Mouse (Mus musculus): ENCODE results near the gene Prr7. TPM values are rescaled to one million over a fixed set of nuclear protein-coding genes. Genes with fewer than 3 reads are reported as not detected.
A peak's percentile ranks its signal among the peaks of the same experiment; 100 is the strongest.

Gene Prr7
- polyA plus RNA-seq, 1 experiment from 2014 or later, result 0.69 TPM

- peaks cover 16% of the 10 kb centered on the region for H3K27me3 ChIP-seq (ENCODE audit: low read depth, poor library complexity, severe bottlenecking)
- peak; percentile 29 for DNase-seq (ENCODE audit: low spot score)
- H3K9me3 ChIP-seq (replicated peaks), result no peaks in the 10 kb centered on the region
- WGBS, result 67% methylated on average over 11 of the region's 11 CpGs
- H3K4me1 ChIP-seq, result peaks cover 89% of the 10 kb centered on the region
- H3K36me3 ChIP-seq, result peaks cover 59% of the 10 kb centered on the region
- H3K27ac ChIP-seq (replicated peaks), result peak overlapping the region; percentile 60
- H3K4me3 ChIP-seq, result peak overlapping the region; percentile 31
Measured at GRCm38 (mm10) chr13:55473961-55474360, 9.9 kb downstream of the Prr7 start.

GRCm38 (mm10) chr13:55474621-55475069 lies 10.6 kb downstream of the Prr7 start:
- Histone ChIP-seq H3K4me3 (peak overlapping the region; percentile 31), H3K4me1 (peaks cover 82% of the 10 kb centered on the region), H3K27me3 (ENCODE audit: low read depth, poor library complexity, severe bottlenecking) (peaks cover 14% of the 10 kb centered on the region), H3K9me3 (replicated peaks) (no peaks in the 10 kb centered on the region), H3K27ac (replicated peaks) (peak overlapping the region; percentile 78), H3K36me3 (peaks cover 65% of the 10 kb centered on the region)
- WGBS, result 23% methylated on average over 5 of the region's 5 CpGs
- DNase-seq (ENCODE audit: low spot score), result peak; percentile 80

GRCm38 (mm10) chr13:55475750-55476149 lies 11.7 kb downstream of the Prr7 start:
- Histone ChIP-seq H3K4me1 (peaks cover 71% of the 10 kb centered on the region), H3K9me3 (replicated peaks) (no peaks in the 10 kb centered on the region), H3K27ac (replicated peaks) (no peak overlapping the region), H3K4me3 (no peak overlapping the region), H3K27me3 (ENCODE audit: low read depth, poor library complexity, severe bottlenecking) (peaks cover 6% of the 10 kb centered on the region; the same call in 1 of the 2 replicates), H3K36me3 (peaks cover 76% of the 10 kb centered on the region)
- DNase-seq (ENCODE audit: low spot score), result no peak
- WGBS, result 88% methylated on average over 5 of the region's 5 CpGs

GRCm38 (mm10) chr13:55476256-55476655 lies 12.2 kb downstream of the Prr7 start:
- no peak for DNase-seq (ENCODE audit: low spot score)
- Histone ChIP-seq H3K4me3 (peak overlapping the region; percentile 11; the same call in 1 of the 2 replicates), H3K27me3 (ENCODE audit: low read depth, poor library complexity, severe bottlenecking) (peaks cover 6% of the 10 kb centered on the region; the same call in 1 of the 2 replicates), H3K27ac (replicated peaks) (peak overlapping the region; percentile 65; the same call in 1 of the 2 replicates), H3K4me1 (peaks cover 66% of the 10 kb centered on the region), H3K36me3 (peaks cover 81% of the 10 kb centered on the region), H3K9me3 (replicated peaks) (no peaks in the 10 kb centered on the region)
- WGBS, result 90% methylated on average over 8 of the region's 8 CpGs

GRCm38 (mm10) chr13:55477492-55477891 lies 13.4 kb downstream of the Prr7 start:
- no peak for DNase-seq (ENCODE audit: low spot score)
- Histone ChIP-seq H3K4me3 (no peak overlapping the region), H3K27me3 (ENCODE audit: low read depth, poor library complexity, severe bottlenecking) (peaks cover 6% of the 10 kb centered on the region; the same call in 1 of the 2 replicates), H3K36me3 (peaks cover 94% of the 10 kb centered on the region), H3K4me1 (peaks cover 58% of the 10 kb centered on the region), H3K9me3 (replicated peaks) (no peaks in the 10 kb centered on the region), H3K27ac (replicated peaks) (no peak overlapping the region)
- 77% methylated on average over 16 of the region's 16 CpGs for WGBS

- DNase-seq (ENCODE audit: low spot score), result peak; percentile 52
- Histone ChIP-seq H3K4me3 (no peak overlapping the region), H3K4me1 (peaks cover 58% of the 10 kb centered on the region), H3K27ac (replicated peaks) (no peak overlapping the region), H3K9me3 (replicated peaks) (no peaks in the 10 kb centered on the region), H3K36me3 (peaks cover 99% of the 10 kb centered on the region), H3K27me3 (ENCODE audit: low read depth, poor library complexity, severe bottlenecking) (peaks cover 6% of the 10 kb centered on the region; the same call in 1 of the 2 replicates)
- WGBS, result 47% methylated on average over 5 of the region's 5 CpGs
Measured at GRCm38 (mm10) chr13:55478036-55478435, 14.0 kb downstream of the Prr7 start.

- H3K27me3 ChIP-seq (ENCODE audit: low read depth, poor library complexity, severe bottlenecking), result peaks cover under 1% of the 10 kb centered on the region; the same call in 1 of the 2 replicates
- WGBS, result 82% methylated on average over 7 of the region's 7 CpGs
Measured at GRCm38 (mm10) chr13:55479008-55479407, 14.9 kb downstream of the Prr7 start.

GRCm38 (mm10) chr13:55479929-55480328 lies 15.9 kb downstream of the Prr7 start:
- Histone ChIP-seq H3K36me3 (peaks cover 87% of the 10 kb centered on the region), H3K4me3 (no peak overlapping the region), H3K27ac (replicated peaks) (no peak overlapping the region), H3K4me1 (peaks cover 58% of the 10 kb centered on the region), H3K27me3 (ENCODE audit: low read depth, poor library complexity, severe bottlenecking) (no peaks in the 10 kb centered on the region), H3K9me3 (replicated peaks) (no peaks in the 10 kb centered on the region)
- no peak for DNase-seq (ENCODE audit: low spot score)

More at GRCm38 (mm10) chr13:55479008-55479407, 14.9 kb downstream of the Prr7 start:
- peaks cover 95% of the 10 kb centered on the region for H3K36me3 ChIP-seq
- no peak for DNase-seq (ENCODE audit: low spot score)
- no peak overlapping the region for H3K4me3 ChIP-seq
- peaks cover 58% of the 10 kb centered on the region for H3K4me1 ChIP-seq
- no peak overlapping the region; the same call in 1 of the 2 replicates for H3K27ac ChIP-seq (replicated peaks)
- H3K9me3 ChIP-seq (replicated peaks), result no peaks in the 10 kb centered on the region

- WGBS, result 90% methylated on average over 7 of the region's 7 CpGs
- H3K9me3 ChIP-seq (replicated peaks), result no peaks in the 10 kb centered on the region
- H3K27me3 ChIP-seq (ENCODE audit: low read depth, poor library complexity, severe bottlenecking), result no peaks in the 10 kb centered on the region
- DNase-seq (ENCODE audit: low spot score), result no peak
- peaks cover 55% of the 10 kb centered on the region for H3K4me1 ChIP-seq
- peaks cover 75% of the 10 kb centered on the region for H3K36me3 ChIP-seq
- H3K27ac ChIP-seq (replicated peaks), result no peak overlapping the region
- no peak overlapping the region for H3K4me3 ChIP-seq
Measured at GRCm38 (mm10) chr13:55482542-55482941, 18.5 kb downstream of the Prr7 start.

GRCm38 (mm10) chr13:55483071-55483470 lies 19.0 kb downstream of the Prr7 start:
- H3K4me3 ChIP-seq, result peak overlapping the region; percentile 69
- peaks cover 69% of the 10 kb centered on the region for H3K36me3 ChIP-seq
- H3K4me1 ChIP-seq, result peaks cover 56% of the 10 kb centered on the region
- peak overlapping the region; percentile 97 for H3K27ac ChIP-seq (replicated peaks)
- 60% methylated on average over 9 of the region's 9 CpGs for WGBS
- H3K27me3 ChIP-seq (ENCODE audit: low read depth, poor library complexity, severe bottlenecking), result no peaks in the 10 kb centered on the region
- H3K9me3 ChIP-seq (replicated peaks), result no peaks in the 10 kb centered on the region
- no peak for DNase-seq (ENCODE audit: low spot score)

- peak; percentile 83 for DNase-seq (ENCODE audit: low spot score)
- H3K27me3 ChIP-seq (ENCODE audit: low read depth, poor library complexity, severe bottlenecking), result no peaks in the 10 kb centered on the region
- H3K4me1 ChIP-seq, result peaks cover 61% of the 10 kb centered on the region
- no peaks in the 10 kb centered on the region for H3K9me3 ChIP-seq (replicated peaks)
- peaks cover 65% of the 10 kb centered on the region for H3K36me3 ChIP-seq
- 23% methylated on average over 15 of the region's 15 CpGs for WGBS
- peak overlapping the region; percentile 69 for H3K4me3 ChIP-seq
- peak overlapping the region; percentile 97 for H3K27ac ChIP-seq (replicated peaks)
Measured at GRCm38 (mm10) chr13:55483593-55483992, 19.5 kb downstream of the Prr7 start.

GRCm38 (mm10) chr13:55484520-55485088 lies 20.5 kb downstream of the Prr7 start:
- Histone ChIP-seq H3K9me3 (replicated peaks) (no peaks in the 10 kb centered on the region), H3K4me1 (peaks cover 66% of the 10 kb centered on the region), H3K4me3 (peak overlapping the region; percentile 69), H3K36me3 (peaks cover 55% of the 10 kb centered on the region), H3K27me3 (ENCODE audit: low read depth, poor library complexity, severe bottlenecking) (no peaks in the 10 kb centered on the region), H3K27ac (replicated peaks) (peak overlapping the region; percentile 97)
- peak; percentile 47 for DNase-seq (ENCODE audit: low spot score)
- WGBS, result 15% methylated on average over 7 of the region's 7 CpGs

- Histone ChIP-seq H3K36me3 (peaks cover 38% of the 10 kb centered on the region), H3K4me1 (peaks cover 66% of the 10 kb centered on the region), H3K9me3 (replicated peaks) (no peaks in the 10 kb centered on the region), H3K27ac (replicated peaks) (peak overlapping the region; percentile 97), H3K27me3 (ENCODE audit: low read depth, poor library complexity, severe bottlenecking) (no peaks in the 10 kb centered on the region), H3K4me3 (peak overlapping the region; percentile 69)
- 40% methylated on average over 14 of the region's 14 CpGs for WGBS
- peak; percentile 39 for DNase-seq (ENCODE audit: low spot score)
Measured at GRCm38 (mm10) chr13:55486029-55486794, 22.1 kb downstream of the Prr7 start.

Data from midbrain, embryonic 10.5 days (tissue).